Comparison of ENCODE assay signal across 16 mouse cellular contexts in genomic region chr9:64555620-64556019, GRCm38 (mm10).
DNase-seq lines count a peak whose midpoint lies in the region; ATAC-seq and TF ChIP-seq lines count a peak whose summit lies in the region.
"Had no signal": no experiment of that assay in that cellular context is flagged by ENCODE, and none has a peak within 500 bp of the region (broad histone marks: within the 10 kb centered on the region; RNA-seq: fewer than 3 reads in every experiment).

No protein-coding gene starts in this region.

- peak overlapping the region; percentile 30; the same call in 1 of the 2 replicates for H3K27ac ChIP-seq in hindbrain, embryonic 12.5 days
- no peak overlapping the region for H3K27ac ChIP-seq in midbrain, embryonic 15.5 days
- no peak overlapping the region for H3K27ac ChIP-seq in lung, postnatal 0 days (ENCODE audit: low read length)
- no peak overlapping the region for H3K27ac ChIP-seq in embryonic facial prominence, embryonic 10.5 days (replicated peaks)
- H3K27ac ChIP-seq: heart, adult 2 months; stomach, embryonic 15.5 days had no signal

- peaks cover 31% of the 10 kb centered on the region for H3K4me1 ChIP-seq in hindbrain, embryonic 12.5 days
- H3K4me1 ChIP-seq in midbrain, embryonic 15.5 days: peaks cover 20% of the 10 kb centered on the region
- no peaks in the 10 kb centered on the region for H3K4me1 ChIP-seq in lung, postnatal 0 days (ENCODE audit: insufficient read depth, low read depth, low read length)
- peaks cover 2% of the 10 kb centered on the region; the same call in 1 of the 2 replicates for H3K4me1 ChIP-seq in embryonic facial prominence, embryonic 10.5 days
- H3K4me1 ChIP-seq: stomach, embryonic 15.5 days had no signal

- peak; percentile 68 for DNase-seq in cerebellum, adult 11 months
- peak; percentile 62 for DNase-seq in cerebellum, adult 8-10 months
- DNase-seq in lung, postnatal 0 days (ENCODE audit: low spot score): no peak
- DNase-seq in embryonic facial prominence, embryonic 10.5 days (ENCODE audit: low spot score): no peak
- DNase-seq: adrenal gland, postnatal 14 days; heart, adult 2 months; heart, postnatal 36 days; kidney, adult 18-20 months; kidney, postnatal 4 days; liver; lung, postnatal 10 days; thymus, postnatal 36 days had no signal

- H3K4me3 ChIP-seq in hindbrain, embryonic 12.5 days: no peak overlapping the region
- H3K4me3 ChIP-seq in midbrain, embryonic 15.5 days: no peak overlapping the region
- no peak overlapping the region for H3K4me3 ChIP-seq in lung, postnatal 0 days (ENCODE audit: low read depth, low read length)
- no peak overlapping the region for H3K4me3 ChIP-seq in embryonic facial prominence, embryonic 10.5 days
- H3K4me3 ChIP-seq: heart, adult 2 months; stomach, embryonic 15.5 days had no signal

- TF ChIP-seq CTCF in lung, postnatal 0 days (IDR thresholded peaks at IDR 0.05): no peak

- no peaks in the 10 kb centered on the region for H3K27me3 ChIP-seq in hindbrain, embryonic 12.5 days
- no peaks in the 10 kb centered on the region for H3K27me3 ChIP-seq in midbrain, embryonic 15.5 days (replicated peaks)
- no peaks in the 10 kb centered on the region for H3K27me3 ChIP-seq in lung, postnatal 0 days (replicated peaks; ENCODE audit: insufficient read depth, low read length)
- H3K27me3 ChIP-seq in embryonic facial prominence, embryonic 10.5 days (replicated peaks; ENCODE audit: low read depth, poor library complexity, severe bottlenecking): 0 out of 2 replicates have a peak, but pooled peaks cover 3% of the 10 kb centered on the region
- H3K27me3 ChIP-seq: stomach, embryonic 15.5 days had no signal

- H3K9me3 ChIP-seq in hindbrain, embryonic 12.5 days (replicated peaks): no peaks in the 10 kb centered on the region
- H3K9me3 ChIP-seq in midbrain, embryonic 15.5 days: no peaks in the 10 kb centered on the region
- no peaks in the 10 kb centered on the region for H3K9me3 ChIP-seq in lung, postnatal 0 days (ENCODE audit: low read length)
- H3K9me3 ChIP-seq in embryonic facial prominence, embryonic 10.5 days: no peaks in the 10 kb centered on the region
- H3K9me3 ChIP-seq: stomach, embryonic 15.5 days had no signal

- H3K9ac ChIP-seq in hindbrain, embryonic 12.5 days: no peak overlapping the region; the same call in 1 of the 2 replicates
- H3K9ac ChIP-seq in midbrain, embryonic 15.5 days: no peak overlapping the region
- H3K9ac ChIP-seq in lung, postnatal 0 days (replicated peaks; ENCODE audit: low read depth): no peak overlapping the region
- H3K9ac ChIP-seq: stomach, embryonic 15.5 days had no signal

- H3K4me2 ChIP-seq in hindbrain, embryonic 12.5 days (replicated peaks): no peak overlapping the region
- 0 out of 2 replicates have a peak overlapping the region, but pooled peaks have one; percentile 3 for H3K4me2 ChIP-seq in midbrain, embryonic 15.5 days
- no peak overlapping the region for H3K4me2 ChIP-seq in lung, postnatal 0 days (replicated peaks; ENCODE audit: low read depth, low read length)
- H3K4me2 ChIP-seq: stomach, embryonic 15.5 days had no signal

- peak; percentile 79 for ATAC-seq in hindbrain, embryonic 12.5 days (ENCODE audit: low FRiP score)
- peak; percentile 69 for ATAC-seq in midbrain, embryonic 15.5 days (replicated peaks)
- no peak for ATAC-seq in lung, postnatal 0 days
- ATAC-seq in megakaryocyte progenitor cell, adult 5-6 weeks (replicated peaks; ENCODE audit: poor library complexity): no peak

- no peaks in the 10 kb centered on the region for H3K36me3 ChIP-seq in hindbrain, embryonic 12.5 days
- no peaks in the 10 kb centered on the region for H3K36me3 ChIP-seq in midbrain, embryonic 15.5 days (replicated peaks)
- no peaks in the 10 kb centered on the region for H3K36me3 ChIP-seq in lung, postnatal 0 days (ENCODE audit: insufficient read depth, low read length)
- no peaks in the 10 kb centered on the region for H3K36me3 ChIP-seq in embryonic facial prominence, embryonic 10.5 days (replicated peaks)
- H3K36me3 ChIP-seq: stomach, embryonic 15.5 days had no signal

- TF ChIP-seq EP300 in lung, postnatal 0 days (IDR thresholded peaks at IDR 0.05): no peak

- 38% methylated on average over 7 of the region's 7 CpGs for WGBS in hindbrain, embryonic 12.5 days
- WGBS in midbrain, embryonic 15.5 days: 28% methylated on average over 7 of the region's 7 CpGs
- 67% methylated on average over 7 of the region's 7 CpGs for WGBS in lung, postnatal 0 days
- 79% methylated on average over 7 of the region's 7 CpGs for WGBS in embryonic facial prominence, embryonic 10.5 days

Comparison
In these comparisons a context has a peak if more than half of its experiments do, and no peak if none do; other contexts are left out.
1. DNase-seq: peak in cerebellum, adult 11 months (single experiment) and cerebellum, adult 8-10 months (single experiment); none in lung, postnatal 0 days (single experiment) and embryonic facial prominence, embryonic 10.5 days (single experiment).
2. ATAC-seq: peak in hindbrain, embryonic 12.5 days (single experiment) and midbrain, embryonic 15.5 days (single experiment); none in lung, postnatal 0 days (single experiment) and megakaryocyte progenitor cell, adult 5-6 weeks (single experiment).